Mouse (Mus musculus) T-helper 2 cell (primary cell): ENCODE data around the gene Serpina16.

Experiments used
- in situ Hi-C: fragments of 300-600 bp; cut with MboI, MseI; formaldehyde crosslinking; loops from one replicate; pipeline ENCODE4 v1.15.1; 2025; ENCODE audit warnings: high pct_unique_total_duplicates

Gene Serpina16

GRCm38 (mm10) chr12:103656848-103657626, 18.9 kb downstream of the Serpina16 start, which contains the start of gene Serpina6:
Gene Serpina6, minus strand, starts transcription at chr12:103657212.
- in situ Hi-C loops = no loop called here

GRCm38 (mm10) chr12:103655123-103656044, 20.6 kb downstream of the Serpina16 start:
- in situ Hi-C loops = no loop called here

- in situ Hi-C loops = no loop called here
Observed at GRCm38 (mm10) chr12:103653836-103654235, 22.1 kb downstream of the Serpina16 start.

- in situ Hi-C loops = no loop called here
Observed at GRCm38 (mm10) chr12:103646314-103646713, 29.6 kb downstream of the Serpina16 start.

GRCm38 (mm10) chr12:103644601-103645000, 31.3 kb downstream of the Serpina16 start:
- in situ Hi-C loops = no loop called here

GRCm38 (mm10) chr12:103643818-103644217, 32.1 kb downstream of the Serpina16 start:
- in situ Hi-C loops = no loop called here

- in situ Hi-C loops = no loop called here
Observed at GRCm38 (mm10) chr12:103643336-103643735, 32.6 kb downstream of the Serpina16 start.

GRCm38 (mm10) chr12:103635846-103636245, 40.1 kb downstream of the Serpina16 start:
- in situ Hi-C loops = no loop called here

- in situ Hi-C loops = no loop called here
Observed at GRCm38 (mm10) chr12:103634430-103634829, 41.5 kb downstream of the Serpina16 start.

- in situ Hi-C loops = no loop called here
Observed at GRCm38 (mm10) chr12:103631203-103631612, 44.7 kb downstream of the Serpina16 start, which contains the start of gene Serpina10. Gene Serpina10, minus strand, starts transcription at chr12:103631444.
